Mouse (Mus musculus): ENCODE data around the gene Spata32.
A peak's percentile ranks its signal among the peaks of the same experiment; 100 is the strongest.

- TF ChIP-seq ZNF384 (IDR thresholded peaks at IDR 0.05; ENCODE audit: low read depth, low read length) (no peak), TCF12 (IDR thresholded peaks at IDR 0.05; ENCODE audit: low read depth, low read length) (peak; percentile 27; the same call in 1 of the 2 replicates), E2F4 (IDR thresholded peaks at IDR 0.05; ENCODE audit: insufficient replicate concordance, low read depth, low read length) (no peak), BHLHE40 (IDR thresholded peaks at IDR 0.05; ENCODE audit: low read depth, low read length) (0 out of 2 replicates have a peak, but pooled peaks have one; percentile 45), ETS1 (conservative IDR thresholded peaks at IDR 0.05; ENCODE audit: low read depth, low read length) (no peak; the same call in 1 of the 2 replicates), MEF2A (IDR thresholded peaks at IDR 0.05; ENCODE audit: borderline replicate concordance, low read depth, low read length) (no peak), POLR2A (IDR thresholded peaks at IDR 0.05; ENCODE audit: low read depth, low read length) (peak; percentile 33; the same call in 1 of the 2 replicates), CTCF (conservative IDR thresholded peaks at IDR 0.05 in 1 of 2, IDR thresholded peaks at IDR 0.05 in 1 of 2; ENCODE audit: low read depth in 2 of 2, low read length in 2 of 2) (no peak), KAT2A (IDR thresholded peaks at IDR 0.05; ENCODE audit: insufficient replicate concordance, low read length) (no peak)
Observed at GRCm38 (mm10) chr11:103177815-103178485, 40.3 kb downstream of the Spata32 start.

Measured in CH12.LX (cell line).